Mouse (Mus musculus) thymus, adult 2 months (tissue): ENCODE results near the gene Gtf2ird1. TPM values are rescaled to one million over a fixed set of nuclear protein-coding genes. Genes with fewer than 3 reads are reported as not detected.

Source experiments
- DNase-seq: peaks from one replicate; pipeline ENCODE4 v3.0.0; 2021
- H3K27ac ChIP-seq: fragments of 200-500 bp; 2 replicates; pipeline ENCODE4 v1.5.1; 2012; ENCODE audit warnings: low read length, control low read depth; ENCODE audit not compliant: control insufficient read depth, insufficient read depth
- H3K27me3 ChIP-seq: fragments of 200-500 bp; 2 replicates; pipeline ENCODE4 v1.6.1; 2012; ENCODE audit warnings: mild to moderate bottlenecking, low read length, moderate library complexity, mixed read lengths; ENCODE audit not compliant: control insufficient read depth, insufficient read depth
- H3K36me3 ChIP-seq: fragments of 200-500 bp; 2 replicates; pipeline ENCODE4 v1.6.1; 2012; ENCODE audit warnings: mild to moderate bottlenecking, low read length, moderate library complexity; ENCODE audit not compliant: control insufficient read depth, insufficient read depth
- H3K4me1 ChIP-seq: fragments of 200-500 bp; replicated peaks from 2 replicates; pipeline ENCODE4 v1.6.1; 2012; ENCODE audit warnings: low read length; ENCODE audit not compliant: control insufficient read depth, insufficient read depth
- H3K4me3 ChIP-seq: fragments of 200-500 bp; 2 replicates; pipeline ENCODE4 v1.5.1; 2012; ENCODE audit warnings: mild to moderate bottlenecking, low read length, control low read depth, moderate library complexity; ENCODE audit not compliant: control insufficient read depth, insufficient read depth
- CTCF ChIP-seq: fragments of 200-500 bp; IDR thresholded peaks from 2 replicates; pipeline ENCODE4 v1.5.1; 2012; ENCODE audit warnings: mild to moderate bottlenecking, control low read depth, low read length, moderate library complexity, borderline replicate concordance; ENCODE audit not compliant: control insufficient read depth, poor library complexity, insufficient read depth; ENCODE audit errors: extremely low read depth
- POLR2A ChIP-seq: fragments of 200-500 bp; IDR thresholded peaks from 2 replicates; pipeline ENCODE4 v1.6.1; 2012; ENCODE audit warnings: mild to moderate bottlenecking, low read length, control low read depth, moderate library complexity; ENCODE audit not compliant: control insufficient read depth, poor library complexity, insufficient read depth; ENCODE audit errors: extremely low read depth
- WGBS: fragments of 180-500 bp; shearing (Covaris S2); methylation state at CpG from one replicate; pipeline ENCODE4 v1.1.7; 2018; 5-methylcytosine and 5-hydroxymethylcytosine counted together
- polyA plus RNA-seq: library from polyadenylated mRNA; depleted of rRNA; stranded (reverse); fragments of >200 nt; gene quantifications from 2 replicates; pipeline ENCODE4 v1.2.3, GENCODE M21; 2012

The Gtf2ird1 gene
- polyA plus RNA-seq, 1 experiment: 75.6 TPM

- H3K27me3 ChIP-seq: no peaks in the 10 kb centered on the region
- no peak overlapping the region for H3K27ac ChIP-seq
- peaks cover 25% of the 10 kb centered on the region for H3K36me3 ChIP-seq
- TF ChIP-seq POLR2A (no peak), CTCF (no peak)
- no peak overlapping the region for H3K4me3 ChIP-seq
- 89% methylated on average over 6 of the region's 6 CpGs for WGBS
- peaks cover 12% of the 10 kb centered on the region for H3K4me1 ChIP-seq
- DNase-seq: no peak
Measured at GRCm38 (mm10) chr5:134418315-134419074, 38.0 kb downstream of the Gtf2ird1 start.

- Histone ChIP-seq H3K4me1 (no peaks in the 10 kb centered on the region), H3K27me3 (no peaks in the 10 kb centered on the region), H3K36me3 (peaks cover 37% of the 10 kb centered on the region), H3K27ac (no peak overlapping the region), H3K4me3 (no peak overlapping the region)
- DNase-seq: no peak
- WGBS: 64% methylated on average over 2 of the region's 2 CpGs
- TF ChIP-seq CTCF (no peak), POLR2A (no peak)
Measured at GRCm38 (mm10) chr5:134412341-134412740, 44.2 kb downstream of the Gtf2ird1 start.

DNA sequence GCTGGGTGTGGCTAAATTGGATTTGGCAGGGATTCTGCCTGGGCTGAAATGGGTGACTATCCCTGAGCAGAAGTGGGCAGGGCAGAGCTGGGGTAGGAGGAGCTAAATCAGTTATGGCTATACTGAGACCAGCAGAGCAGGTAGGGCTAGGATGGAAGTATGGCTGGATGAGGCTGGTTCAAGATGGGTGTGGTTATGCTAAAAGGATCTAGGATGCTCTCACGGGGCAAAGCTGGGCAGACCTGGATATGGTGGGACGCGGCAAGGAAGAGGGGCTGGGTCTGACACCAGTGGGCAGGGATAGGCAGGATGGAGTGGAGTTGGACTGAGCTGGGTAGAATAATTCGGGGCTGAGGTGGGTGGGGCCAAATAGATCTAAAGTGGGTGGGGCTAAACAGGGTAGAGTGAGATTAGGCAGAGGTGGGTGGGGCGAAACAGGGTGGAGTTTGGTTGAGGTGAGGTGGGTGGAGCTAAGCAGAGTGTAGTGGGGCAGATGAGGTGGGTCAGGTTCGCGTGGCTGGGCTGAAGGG is 46.1 kb downstream of the Gtf2ird1 start:
- Histone ChIP-seq H3K27ac (no peak overlapping the region), H3K4me3 (no peak overlapping the region), H3K27me3 (no peaks in the 10 kb centered on the region), H3K4me1 (no peaks in the 10 kb centered on the region), H3K36me3 (peaks cover 38% of the 10 kb centered on the region)
- TF ChIP-seq CTCF: no peak
- WGBS: 98% methylated on average over 7 of the region's 7 CpGs
- DNase-seq: no peak

DNA sequence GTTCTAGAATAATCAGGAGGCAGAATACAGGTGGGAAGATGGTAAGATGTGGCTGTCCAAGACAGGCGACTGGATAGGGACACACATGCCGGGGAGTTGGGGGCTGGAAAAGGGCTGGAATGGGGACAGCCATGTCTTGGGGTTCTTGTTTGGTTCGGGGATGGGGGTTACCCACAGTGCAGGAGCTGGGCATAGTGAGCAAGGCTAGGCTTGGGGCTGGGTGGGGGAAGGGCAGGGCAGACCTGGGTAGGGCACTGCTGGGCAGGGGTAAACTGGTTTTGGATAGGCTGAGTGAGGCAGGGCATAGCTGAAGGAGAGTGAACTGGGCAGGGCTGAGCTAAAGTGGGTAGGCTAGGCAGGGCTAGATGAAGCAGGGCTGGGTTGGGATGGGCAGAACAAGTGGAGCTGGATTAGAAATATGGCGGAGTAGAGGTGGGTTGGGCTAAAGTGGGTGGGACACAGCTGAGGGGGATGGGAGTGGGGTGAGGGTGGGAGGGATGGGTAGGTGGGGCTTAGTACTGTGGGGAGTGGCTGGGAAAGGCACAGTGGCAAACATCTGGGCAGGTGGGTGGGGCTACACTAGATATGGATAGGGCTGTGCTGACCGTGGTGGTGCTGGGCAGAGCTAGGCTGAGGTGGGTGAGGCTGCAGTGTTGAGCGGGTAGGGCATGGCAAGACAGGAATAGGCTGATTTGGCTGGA is 46.8 kb downstream of the Gtf2ird1 start:
- Histone ChIP-seq H3K27me3 (no peaks in the 10 kb centered on the region), H3K27ac (no peak overlapping the region), H3K36me3 (peaks cover 34% of the 10 kb centered on the region), H3K4me3 (no peak overlapping the region), H3K4me1 (no peaks in the 10 kb centered on the region)
- TF ChIP-seq POLR2A: no peak
- no peak for TF ChIP-seq CTCF
- 99% methylated on average over 6 of the region's 6 CpGs for WGBS
- no peak for DNase-seq

DNA sequence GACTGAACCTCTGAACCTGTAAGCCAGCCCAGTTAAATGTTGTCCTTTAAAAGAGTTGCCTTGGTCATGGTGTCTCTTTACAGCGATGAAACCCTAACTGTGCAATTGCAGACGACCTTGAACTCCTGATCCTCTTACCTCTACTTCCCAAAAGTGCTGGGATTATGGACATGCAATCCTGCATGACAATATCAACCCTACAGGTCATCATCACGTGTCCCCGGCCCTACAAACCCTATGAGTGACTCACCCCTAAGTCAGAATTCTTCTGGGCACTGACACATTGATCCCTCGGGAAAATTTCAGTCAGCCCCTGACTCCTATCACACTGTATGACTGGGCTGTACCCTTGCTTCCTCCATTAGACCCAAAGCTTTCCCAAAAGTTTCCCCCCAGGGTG is 48.4 kb downstream of the Gtf2ird1 start:
- DNase-seq: no peak
- TF ChIP-seq CTCF (no peak), POLR2A (no peak)
- Histone ChIP-seq H3K36me3 (peaks cover 42% of the 10 kb centered on the region), H3K27me3 (no peaks in the 10 kb centered on the region), H3K27ac (no peak overlapping the region), H3K4me1 (no peaks in the 10 kb centered on the region), H3K4me3 (no peak overlapping the region)
- WGBS: 97% methylated on average over 5 of the region's 5 CpGs

DNA sequence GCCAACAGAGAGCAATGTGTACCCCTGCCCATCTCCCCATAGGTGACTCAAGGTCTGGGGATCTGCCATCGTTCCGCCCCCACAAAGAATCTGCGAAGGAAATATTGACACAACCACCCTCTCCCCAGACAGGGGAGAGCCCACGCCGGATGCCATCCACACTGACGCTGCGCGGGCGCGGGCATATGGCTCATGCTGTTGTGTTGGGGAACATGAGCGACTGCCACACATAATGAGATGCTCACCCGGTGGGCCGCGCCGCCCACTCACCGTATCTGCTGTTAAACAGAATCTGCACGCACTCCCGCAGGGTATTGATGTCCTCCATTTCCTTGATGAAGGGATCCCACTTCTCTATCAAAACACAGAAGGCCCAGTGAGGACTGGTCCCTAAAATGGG is 54.7 kb downstream of the Gtf2ird1 start:
- no peak overlapping the region for H3K27ac ChIP-seq
- H3K27me3 ChIP-seq: no peaks in the 10 kb centered on the region
- no peak overlapping the region for H3K4me3 ChIP-seq
- TF ChIP-seq POLR2A (no peak), CTCF (no peak)
- H3K36me3 ChIP-seq: peaks cover 47% of the 10 kb centered on the region
- 97% methylated on average over 18 of the region's 18 CpGs for WGBS
- H3K4me1 ChIP-seq: no peaks in the 10 kb centered on the region
- DNase-seq: no peak
